ENCODE assay signal across 8 mouse cellular contexts in the genomic region with DNA sequence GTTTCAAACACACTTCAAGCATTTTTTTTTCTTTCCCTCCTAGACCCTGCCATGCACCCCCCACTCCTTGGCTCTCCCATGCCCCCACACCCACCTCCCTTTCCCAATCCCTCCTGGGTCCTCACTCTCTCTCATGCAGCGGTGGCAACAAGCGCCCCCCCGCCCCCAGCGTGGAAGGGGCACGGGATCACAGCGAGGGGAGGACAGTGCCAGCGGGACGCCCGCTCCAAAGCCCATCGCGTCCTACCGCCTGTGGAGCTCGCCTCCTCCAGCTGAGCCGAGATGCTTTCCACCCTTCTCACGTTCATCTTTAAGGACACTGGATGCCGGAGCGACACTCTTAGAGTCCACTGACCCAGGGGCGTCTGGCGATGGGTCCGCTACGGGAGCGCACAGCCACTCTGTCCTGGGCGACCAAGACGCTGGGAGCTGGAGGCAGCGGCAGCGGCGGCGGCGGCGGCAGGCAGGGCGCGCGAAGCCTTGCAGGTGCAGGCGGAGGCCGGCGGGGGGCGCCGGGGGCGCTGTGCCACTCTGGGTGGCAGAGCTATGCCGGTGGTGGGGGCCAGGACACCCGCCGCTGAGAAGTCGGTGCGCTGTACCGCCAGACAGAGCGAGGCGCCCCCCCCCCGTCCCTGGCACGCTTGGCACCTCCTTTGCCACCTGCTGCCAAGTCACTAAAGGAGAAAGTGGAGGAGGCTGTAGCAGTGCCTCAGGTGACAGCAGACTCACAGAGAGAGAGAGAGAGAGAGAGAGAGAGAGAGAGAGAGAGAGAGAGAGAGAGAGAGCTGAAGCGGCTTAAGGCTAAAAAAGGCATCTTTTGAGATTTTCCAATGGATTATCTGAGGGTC. TPM values are rescaled to one million over a fixed set of nuclear protein-coding genes. Genes with fewer than 3 reads are reported as not detected.
DNase-seq lines count a peak whose midpoint lies in the region; ATAC-seq lines count a peak whose summit lies in the region.

A gene (minus strand): TSS at position 514 of the 848 bp plus-strand sequence.

- no peaks in the 10 kb centered on the region for H3K9me3 ChIP-seq in limb, embryonic 11.5 days (ENCODE audit: control insufficient read depth, low read length)
- H3K9me3 ChIP-seq in neural tube, embryonic 12.5 days: no peaks in the 10 kb centered on the region

- 2% methylated on average over 50 of the region's 50 CpGs for WGBS in limb, embryonic 11.5 days
- 2% methylated on average over 50 of the region's 50 CpGs for WGBS in neural tube, embryonic 12.5 days

- intact Hi-C loops in gastrocnemius, postnatal 36 days (cut with DNase I): no loop called here

- peak within 1 kb of the TSS; percentile 44 for H3K4me3 ChIP-seq in limb, embryonic 11.5 days (ENCODE audit: low read depth, low read length)
- peak within 1 kb of the TSS; percentile 52 for H3K4me3 ChIP-seq in neural tube, embryonic 12.5 days

- no peaks in the 10 kb centered on the region for H3K36me3 ChIP-seq in limb, embryonic 11.5 days (ENCODE audit: control insufficient read depth, insufficient read depth, low read length)
- no peaks in the 10 kb centered on the region for H3K36me3 ChIP-seq in neural tube, embryonic 12.5 days

- DNase-seq in gastrocnemius, postnatal 10 days: peak; percentile 29
- no peak for DNase-seq in gastrocnemius, postnatal 36 days
- peak; percentile 87 to 88 for DNase-seq in cerebellum, postnatal 10 days
- peak; percentile 53 to 79 for DNase-seq in frontal cortex, postnatal 10 days (ENCODE audit: low spot score in 2 of 2)
- peak; percentile 16 for DNase-seq in kidney, adult 9 months
- DNase-seq in limb, embryonic 11.5 days (ENCODE audit: low spot score): peak; percentile 60
- no peak for DNase-seq in spleen, adult 18-20 months

- peaks cover 18% of the 10 kb centered on the region for H3K27me3 ChIP-seq in limb, embryonic 11.5 days (ENCODE audit: control insufficient read depth, insufficient read depth, low read length)
- H3K27me3 ChIP-seq in neural tube, embryonic 12.5 days (replicated peaks): peaks cover 12% of the 10 kb centered on the region; the same call in 1 of the 2 replicates

- H3K4me2 ChIP-seq in limb, embryonic 11.5 days (ENCODE audit: low read depth, severe bottlenecking): peak within 1 kb of the TSS; percentile 84
- peak within 1 kb of the TSS; percentile 98 for H3K4me2 ChIP-seq in neural tube, embryonic 12.5 days (replicated peaks)

- H3K4me1 ChIP-seq in limb, embryonic 11.5 days (ENCODE audit: control insufficient read depth, insufficient read depth, low read length): no peaks in the 10 kb centered on the region
- H3K4me1 ChIP-seq in neural tube, embryonic 12.5 days: peaks cover 4% of the 10 kb centered on the region; the same call in 1 of the 2 replicates

- peak within 1 kb of the TSS; percentile 45; the same call in 1 of the 2 replicates for H3K9ac ChIP-seq in limb, embryonic 11.5 days (ENCODE audit: low read length)
- H3K9ac ChIP-seq in neural tube, embryonic 12.5 days: peak within 1 kb of the TSS; percentile 42

- 0 out of 2 replicates have a peak, but pooled peaks have one; percentile 53 for ATAC-seq in limb, embryonic 11.5 days (ENCODE audit: insufficient number of reproducible peaks, low FRiP score, low TSS enrichment, low read depth)
- ATAC-seq in neural tube, embryonic 12.5 days (ENCODE audit: low FRiP score, low read depth): peak; percentile 93

- H3K27ac ChIP-seq in limb, embryonic 11.5 days (replicated peaks; ENCODE audit: low read depth, low read length): no peak within 1 kb of the TSS
- H3K27ac ChIP-seq in neural tube, embryonic 12.5 days: no peak within 1 kb of the TSS

RNA-seq across cellular contexts. Expression of the gene that starts here (rescaled TPM):
- under 1 TPM; 0.56 to 0.75 TPM for total RNA-seq in gastrocnemius, postnatal 10 days (2021)
- total RNA-seq in gastrocnemius, postnatal 36 days (2021): under 1 TPM in 1 of 2 experiments, not detected in 1; 0.12 TPM
- polyA plus RNA-seq in limb, embryonic 11.5 days (2014; fragmentation: Nextera tagmentation; extraction: Ambion mirVana): 0.76 and 1.3 TPM in 2 replicates
- polyA plus RNA-seq in neural tube, embryonic 12.5 days (2016; fragmentation: Nextera tagmentation; extraction: Ambion mirVana): 3.8 and 4.0 TPM in 2 replicates

Comparison
In these comparisons a context has a peak if more than half of its experiments do, and no peak if none do; other contexts are left out.
1. Peak in DNase-seq in gastrocnemius, postnatal 10 days; RNA of the gene not detected or under 1 TPM.
2. DNase-seq: peak in cerebellum, postnatal 10 days (2 of 2), frontal cortex, postnatal 10 days (2 of 2), kidney, adult 9 months (single experiment) and limb, embryonic 11.5 days (single experiment); none in gastrocnemius, postnatal 36 days (0 of 2) and spleen, adult 18-20 months (0 of 2).